Mouse (Mus musculus): ENCODE measurements around the gene Sgpp2.

Sgpp2 gene

GRCm38 (mm10) chr1:78399755-78400154 is 89.6 kb downstream of the Sgpp2 start:
- no peak for DNase-seq (ENCODE audit: low read depth, low spot score)

DNA sequence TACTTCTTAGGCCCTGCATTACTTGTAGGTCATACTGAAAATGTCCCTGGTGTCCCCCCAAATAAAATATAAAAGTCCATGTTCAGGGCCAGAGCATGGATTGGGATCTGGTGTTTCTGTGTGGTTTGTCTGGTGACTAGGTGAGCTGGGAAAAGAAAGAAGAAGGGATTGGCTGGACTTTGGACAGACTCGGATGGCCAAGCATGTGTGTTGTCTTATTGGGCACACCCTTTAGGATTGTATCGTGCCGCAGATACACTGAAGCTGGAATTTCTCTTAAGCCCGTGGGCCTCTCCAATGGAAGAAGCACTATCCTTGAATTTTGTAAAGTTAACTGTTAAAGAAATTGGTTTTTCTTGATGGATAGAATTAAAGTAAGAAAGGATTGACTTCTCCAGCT is 91.3 kb downstream of the Sgpp2 start:
- DNase-seq (ENCODE audit: low read depth, low spot score) = no peak

DNA sequence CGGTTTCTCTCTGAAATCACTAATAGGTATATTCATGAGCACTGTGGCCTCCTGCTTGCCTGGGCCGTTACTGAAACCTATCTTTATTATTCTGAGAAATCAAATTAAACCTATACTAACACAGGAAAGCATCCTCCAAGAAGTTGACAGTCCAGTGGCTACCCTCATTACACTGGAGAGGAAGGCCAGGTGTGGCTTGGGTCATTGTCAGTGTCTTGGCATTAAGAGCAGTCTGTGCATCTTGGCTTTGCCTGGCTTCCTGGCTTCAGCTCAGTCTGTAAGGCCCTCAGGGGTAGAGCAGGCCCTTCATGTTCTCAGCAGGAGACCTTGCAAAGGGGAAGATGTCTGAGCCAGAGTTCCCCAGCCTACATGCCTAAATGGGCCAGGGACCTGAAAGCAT is 99.3 kb downstream of the Sgpp2 start:
- DNase-seq (ENCODE audit: low read depth, low spot score) = no peak

DNA sequence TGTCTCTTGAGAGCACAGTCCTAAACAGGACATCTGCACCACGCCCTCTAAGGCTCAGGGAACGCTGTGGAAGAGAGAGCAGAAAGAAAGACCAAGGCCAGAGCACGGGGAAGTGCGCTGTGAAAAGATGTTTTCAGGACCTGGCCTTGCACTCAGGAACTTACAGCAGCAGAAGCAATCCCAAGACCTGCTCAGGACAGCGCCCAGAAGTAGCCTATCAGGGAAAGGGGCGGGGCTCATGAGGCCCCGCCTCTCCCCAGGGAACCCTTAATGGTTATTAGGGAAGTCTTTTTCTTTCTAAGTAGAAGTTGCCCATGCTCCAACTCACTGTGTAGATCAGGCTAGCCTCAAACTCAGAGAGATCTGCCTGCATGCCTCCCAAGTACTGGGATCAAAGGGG is 102.5 kb downstream of the Sgpp2 start:
- no peak for DNase-seq (ENCODE audit: low read depth, low spot score)

GRCm38 (mm10) chr1:78414421-78414820 is 104.3 kb downstream of the Sgpp2 start:
- no peak for DNase-seq (ENCODE audit: low read depth, low spot score)

DNA sequence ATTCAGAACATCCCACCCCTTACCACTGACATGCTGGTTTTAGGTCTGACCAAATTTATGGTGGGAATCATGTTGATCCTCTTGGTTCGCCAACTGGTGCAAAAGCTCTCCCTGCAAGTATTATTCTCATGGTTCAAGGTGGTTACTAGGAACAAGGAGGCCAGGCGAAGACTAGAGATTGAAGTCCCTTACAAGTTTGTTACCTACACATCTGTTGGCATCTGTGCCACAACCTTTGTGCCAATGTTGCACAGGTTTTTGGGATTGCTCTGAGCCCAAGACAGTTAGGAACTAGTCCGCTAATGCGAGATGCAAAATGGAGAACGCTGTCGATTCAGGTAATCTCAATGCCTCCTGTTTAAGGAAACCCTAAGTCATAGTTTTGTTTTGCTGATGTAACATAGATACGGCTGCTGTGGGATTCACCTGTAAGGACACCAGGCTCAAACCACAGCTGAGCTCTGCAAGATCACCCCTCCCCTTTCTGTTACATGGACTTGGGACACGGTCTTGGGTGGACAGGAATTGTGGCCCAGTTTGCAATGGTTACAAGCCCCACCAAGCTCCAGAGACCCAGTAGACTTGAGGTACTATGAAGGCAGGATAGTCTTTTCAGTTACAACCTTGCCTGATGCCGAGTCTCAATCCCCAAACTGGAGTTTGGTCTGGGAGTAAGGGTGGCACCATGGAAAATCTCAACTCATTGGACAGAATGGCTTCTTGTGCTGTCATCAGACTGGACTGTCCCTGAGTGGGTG is 107.2 kb downstream of the Sgpp2 start:
- no peak for DNase-seq (ENCODE audit: low read depth, low spot score)

DNA sequence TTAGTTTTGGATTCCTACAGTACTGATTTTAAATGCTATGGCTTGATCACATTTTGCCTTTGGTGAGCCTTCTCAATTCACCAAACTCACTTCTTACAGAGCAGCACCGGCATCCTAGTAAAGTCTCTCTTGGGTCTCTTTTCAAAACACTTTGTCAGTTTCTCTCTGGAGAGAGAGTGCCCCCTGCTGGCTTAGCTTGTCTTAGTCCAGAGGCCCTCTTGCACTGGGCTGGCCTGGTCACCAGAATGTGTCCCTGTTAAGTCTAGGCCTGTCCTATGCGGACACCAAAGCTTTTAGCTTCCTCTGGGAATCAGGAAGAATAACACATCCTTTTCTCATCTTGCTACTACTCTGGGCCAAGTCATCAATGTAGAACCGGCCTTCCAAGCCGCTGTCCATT is 109.4 kb downstream of the Sgpp2 start:
- DNase-seq (ENCODE audit: low read depth, low spot score) = peak; percentile 28

DNA sequence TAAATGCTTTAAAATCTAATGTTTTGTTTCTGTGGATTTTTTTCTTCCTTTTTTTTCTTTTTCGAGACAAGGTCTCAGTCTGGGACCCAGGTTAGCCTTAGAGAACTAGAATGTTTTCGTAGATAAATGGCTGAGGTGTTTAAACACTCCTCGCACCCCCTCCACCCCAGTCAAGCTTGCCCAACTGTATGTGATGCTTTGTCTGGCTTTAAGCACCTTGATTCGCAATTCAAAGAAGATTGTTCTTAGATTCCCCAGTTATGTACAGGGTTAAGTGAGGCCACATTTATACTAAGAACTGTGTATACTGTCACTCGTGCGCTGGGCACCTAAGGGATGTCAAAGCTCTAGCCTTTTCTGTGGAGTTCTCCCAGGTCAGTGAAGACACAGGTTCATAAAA is 110.1 kb downstream of the Sgpp2 start:
- DNase-seq (ENCODE audit: low read depth, low spot score) = no peak

GRCm38 (mm10) chr1:78421749-78422148 is 111.6 kb downstream of the Sgpp2 start:
- DNase-seq (ENCODE audit: low read depth, low spot score) = no peak

- no peak for DNase-seq (ENCODE audit: low read depth, low spot score)
These were observed 112.4 kb downstream of the Sgpp2 start for GRCm38 (mm10) chr1:78422576-78422975.

- no peak for DNase-seq (ENCODE audit: low read depth, low spot score)
These were observed 114.7 kb downstream of the Sgpp2 start for GRCm38 (mm10) chr1:78424848-78425247.

- no peak for DNase-seq (ENCODE audit: low read depth, low spot score)
These were observed 115.2 kb downstream of the Sgpp2 start for GRCm38 (mm10) chr1:78425309-78425708.

DNA sequence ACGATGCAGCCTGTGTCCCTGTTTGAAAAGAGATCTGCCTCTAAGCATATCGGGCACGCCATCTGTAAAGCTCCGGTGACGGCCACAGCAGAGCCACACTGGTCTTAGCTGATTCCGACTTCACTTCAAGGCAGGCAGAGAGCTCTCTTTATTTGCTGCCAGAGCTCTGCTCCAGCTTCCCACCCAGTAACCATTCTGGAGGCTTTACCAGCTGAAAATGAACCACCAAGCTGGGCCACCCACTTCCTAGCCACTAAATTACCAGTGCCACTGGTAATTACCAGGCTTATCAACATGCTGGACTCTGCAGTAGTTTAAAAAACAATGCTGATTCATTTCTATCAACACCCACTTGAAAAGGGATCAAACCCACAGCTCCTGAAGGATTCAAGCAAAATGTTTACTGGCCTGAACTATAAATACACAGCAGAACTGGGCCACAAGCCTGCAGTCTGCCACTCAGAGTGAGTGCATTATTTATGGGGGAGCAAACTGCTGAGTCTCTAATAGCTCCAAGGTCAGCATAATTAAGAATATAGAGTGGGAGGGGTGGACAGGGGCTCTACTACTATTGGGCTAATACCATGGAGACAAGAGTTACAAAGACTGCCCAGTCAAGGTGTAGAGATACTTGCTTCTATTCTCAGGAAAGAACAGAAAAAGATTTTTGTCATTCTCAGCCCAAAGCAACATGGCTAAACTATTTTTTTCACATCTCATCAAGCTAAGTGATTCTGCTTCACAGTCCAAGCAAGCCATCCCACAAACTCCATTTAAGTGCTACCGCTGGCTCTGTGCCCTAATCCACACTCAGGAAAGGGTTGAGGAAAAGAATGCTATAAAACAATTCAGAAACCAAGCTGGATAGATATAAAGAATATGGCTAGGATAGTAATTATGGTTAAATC is 115.9 kb downstream of the Sgpp2 start:
- peak; percentile 70 for DNase-seq (ENCODE audit: low read depth, low spot score)

DNA sequence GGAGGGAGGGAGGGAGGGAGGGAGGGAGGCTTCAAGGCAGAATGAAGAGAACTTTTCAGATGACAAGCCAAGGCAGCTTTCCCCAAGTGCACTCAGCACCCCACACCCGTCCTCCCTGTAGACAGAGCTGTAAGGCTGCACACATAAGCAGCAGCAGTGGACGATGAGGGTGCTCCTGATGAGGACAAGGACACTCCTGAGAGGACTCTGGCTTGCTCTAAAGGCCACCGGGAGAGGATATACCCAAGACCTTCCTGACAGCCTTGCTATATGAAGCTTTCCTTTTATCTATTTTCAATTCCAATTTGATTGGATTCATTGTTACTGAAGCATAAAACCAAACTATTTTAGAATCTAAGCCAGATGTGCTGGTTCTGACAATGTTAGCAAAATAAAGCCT is 116.7 kb downstream of the Sgpp2 start:
- no peak for DNase-seq (ENCODE audit: low read depth, low spot score)

- no peak for DNase-seq (ENCODE audit: low read depth, low spot score)
These were observed 118.7 kb downstream of the Sgpp2 start for GRCm38 (mm10) chr1:78428851-78429250.

GRCm38 (mm10) chr1:78433472-78433871 is 123.3 kb downstream of the Sgpp2 start:
- no peak for DNase-seq (ENCODE audit: low read depth, low spot score)

- no peak for DNase-seq (ENCODE audit: low read depth, low spot score)
These were observed 125.8 kb downstream of the Sgpp2 start for GRCm38 (mm10) chr1:78435967-78436366.

GRCm38 (mm10) chr1:78436445-78436844 is 126.3 kb downstream of the Sgpp2 start:
- no peak for DNase-seq (ENCODE audit: low read depth, low spot score)

GRCm38 (mm10) chr1:78437150-78437549 is 127.0 kb downstream of the Sgpp2 start:
- DNase-seq (ENCODE audit: low read depth, low spot score) = no peak

GRCm38 (mm10) chr1:78440716-78441115 is 130.6 kb downstream of the Sgpp2 start:
- no peak for DNase-seq (ENCODE audit: low read depth, low spot score)

DNA sequence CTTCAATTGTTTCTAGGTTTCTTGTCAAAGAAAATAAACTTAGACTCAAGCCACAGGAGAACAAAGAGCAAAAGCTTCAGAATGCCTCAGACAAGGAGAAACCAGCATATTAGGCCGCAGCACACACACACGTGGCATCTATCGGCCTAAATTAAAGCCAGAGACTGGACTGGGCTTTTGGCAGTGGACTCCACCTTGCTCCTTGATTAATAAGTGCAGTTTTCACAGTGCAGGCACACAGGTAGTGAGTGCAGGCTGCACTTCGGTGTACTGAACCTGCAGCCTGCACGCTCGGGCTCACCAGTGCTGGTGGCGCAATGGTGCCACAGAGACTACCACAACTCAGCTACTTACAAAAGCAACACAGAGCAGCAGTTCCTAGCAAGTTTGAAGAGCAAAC is 132.9 kb downstream of the Sgpp2 start:
- DNase-seq (ENCODE audit: low read depth, low spot score) = no peak

DNA sequence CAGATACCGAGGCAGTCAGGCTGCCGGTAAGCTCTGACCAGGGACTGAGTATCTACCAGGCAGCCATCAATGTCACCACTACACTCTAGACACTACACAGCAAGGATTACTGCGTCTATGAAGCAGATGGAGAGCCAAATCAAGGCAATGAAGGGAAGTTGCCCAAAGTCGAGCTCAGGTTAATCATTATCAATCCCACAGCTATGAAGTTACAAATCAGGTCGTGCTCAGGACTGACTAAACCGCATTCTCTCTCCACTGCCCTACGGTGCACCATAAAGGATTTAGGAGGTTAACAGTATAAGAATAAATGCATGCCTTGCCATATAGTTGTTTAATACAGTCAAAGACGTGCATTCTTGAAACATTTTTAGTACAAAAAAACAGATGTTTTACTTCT is 136.1 kb downstream of the Sgpp2 start:
- no peak for DNase-seq (ENCODE audit: low read depth, low spot score)

DNA sequence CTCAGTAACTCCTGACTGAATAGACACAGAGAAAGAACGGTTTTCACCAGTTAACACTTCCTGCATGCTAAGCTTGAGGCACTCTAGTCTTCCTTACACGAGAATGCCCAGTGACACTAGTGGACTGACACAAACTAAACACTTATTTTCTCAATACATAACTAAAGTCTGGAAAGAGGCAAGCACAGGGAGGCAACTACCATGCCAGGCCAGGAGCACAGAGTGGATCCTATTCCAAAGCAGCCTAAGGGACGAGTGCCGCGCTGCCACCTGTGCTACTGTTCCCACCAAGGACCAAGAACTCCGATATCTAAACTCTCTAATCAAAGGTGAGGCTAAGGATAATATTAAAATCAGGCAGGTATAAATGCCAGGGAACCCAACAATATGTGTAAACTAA is 136.6 kb downstream of the Sgpp2 start:
- DNase-seq (ENCODE audit: low read depth, low spot score) = no peak
